Mouse (Mus musculus) heart, embryonic 15.5 days (tissue): ENCODE measurements at regions not wholly inside any gene's neighbourhood (a gene's known extent, or its start where the extent isn't known, plus 50 kb on each side); places are given as distances from the start of the nearest gene placed in this dataset.

Experiments used
- ATAC-seq: fragments of 200-750 bp; cut with Nextera tagmentation; replicated peaks from 2 replicates; pipeline ENCODE4 v1.8.0; 2017; ENCODE audit warnings: low read depth, moderate TSS enrichment; ENCODE audit not compliant: insufficient number of reproducible peaks, insufficient read depth, low FRiP score
- H3K27ac ChIP-seq: fragments of 300-500 bp; sonication (generic); 2 replicates; pipeline ENCODE4 v1.5.1; 2015; ENCODE audit warnings: mild to moderate bottlenecking, inconsistent platforms
- H3K27me3 ChIP-seq: fragments of 300-500 bp; sonication (generic); 2 replicates; pipeline ENCODE4 v1.6.1; 2015; ENCODE audit warnings: inconsistent platforms
- H3K36me3 ChIP-seq: fragments of 300-500 bp; sonication (generic); 2 replicates; pipeline ENCODE4 v1.6.1; 2015; ENCODE audit warnings: mild to moderate bottlenecking, inconsistent platforms
- H3K4me1 ChIP-seq: fragments of 300-500 bp; sonication (generic); replicated peaks from 2 replicates; pipeline ENCODE4 v1.6.1; 2015; ENCODE audit warnings: inconsistent platforms
- H3K4me2 ChIP-seq: fragments of 300-500 bp; sonication (generic); 2 replicates; pipeline ENCODE4 v1.6.1; 2015; ENCODE audit warnings: inconsistent platforms, mild to moderate bottlenecking, moderate library complexity
- H3K4me3 ChIP-seq: fragments of 300-500 bp; sonication (generic); 2 replicates; pipeline ENCODE4 v1.5.1; 2015; ENCODE audit warnings: mild to moderate bottlenecking, inconsistent platforms
- H3K9ac ChIP-seq: fragments of 300-500 bp; sonication (generic); 2 replicates; pipeline ENCODE4 v1.6.1; 2015; ENCODE audit warnings: mild to moderate bottlenecking, inconsistent platforms
- H3K9me3 ChIP-seq: fragments of 300-500 bp; sonication (generic); replicated peaks from 2 replicates; pipeline ENCODE4 v1.6.1; 2016; ENCODE audit warnings: inconsistent platforms
- WGBS: fragments of 180-500 bp; shearing (Covaris S2); methylation state at CpG from one replicate; pipeline ENCODE4 v1.1.7; 2015; ENCODE audit warnings: mixed read lengths; 5-methylcytosine and 5-hydroxymethylcytosine counted together

DNA sequence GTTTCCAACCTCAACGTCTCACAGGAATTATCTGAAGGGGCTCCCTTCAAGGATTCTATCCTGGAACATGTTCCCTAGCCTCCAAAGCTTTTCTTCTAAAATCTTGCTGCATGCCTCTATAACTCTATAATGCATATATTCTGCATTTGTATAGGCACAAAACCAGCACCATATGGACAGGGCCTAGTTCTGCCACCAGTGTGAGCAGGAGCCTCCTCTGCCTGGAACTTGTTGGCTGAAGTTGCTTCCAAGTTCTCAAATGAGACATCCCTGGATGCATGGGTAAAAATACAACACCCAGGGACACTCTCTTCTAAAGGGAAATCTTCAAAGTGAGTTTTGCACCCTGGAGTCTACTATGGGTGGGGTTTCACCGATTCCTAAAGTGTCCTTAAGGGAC is 62.3 kb upstream of the Tenm4 start:
- WGBS, result 53% methylated on average over 2 of the region's 2 CpGs
- Histone ChIP-seq H3K9ac (no peak overlapping the region), H3K4me2 (no peak overlapping the region), H3K27me3 (no peaks in the 10 kb centered on the region), H3K9me3 (no peaks in the 10 kb centered on the region), H3K36me3 (no peaks in the 10 kb centered on the region), H3K4me3 (no peak overlapping the region), H3K4me1 (no peaks in the 10 kb centered on the region), H3K27ac (no peak overlapping the region)
- ATAC-seq, result no peak

DNA sequence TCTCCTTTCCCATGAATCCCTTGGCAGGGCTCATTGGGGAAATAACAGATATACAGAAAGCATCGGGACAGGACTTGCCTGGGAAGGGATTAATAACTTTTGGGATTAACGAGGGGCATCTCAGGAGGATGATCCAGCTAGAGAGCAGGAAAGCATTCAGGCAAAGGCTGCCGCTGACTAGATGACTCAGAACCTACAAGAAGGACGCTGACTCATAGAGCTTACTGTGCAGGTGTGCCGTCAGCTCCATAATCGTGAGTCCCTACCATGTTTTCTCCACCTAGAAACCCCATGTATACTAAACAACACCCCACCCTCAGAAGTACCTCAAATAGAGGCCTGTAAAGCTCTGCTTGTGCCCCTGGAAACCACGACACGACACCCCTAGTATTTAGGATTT is 50.9 kb upstream of the Tenm4 start:
- ATAC-seq, result no peak
- no peaks in the 10 kb centered on the region for H3K36me3 ChIP-seq
- H3K4me1 ChIP-seq, result no peaks in the 10 kb centered on the region
- H3K27ac ChIP-seq, result no peak overlapping the region
- no peak overlapping the region for H3K4me2 ChIP-seq
- H3K27me3 ChIP-seq, result no peaks in the 10 kb centered on the region
- H3K9ac ChIP-seq, result no peak overlapping the region
- no peaks in the 10 kb centered on the region for H3K9me3 ChIP-seq
- WGBS, result 78% methylated on average over 8 of the region's 8 CpGs
- H3K4me3 ChIP-seq, result no peak overlapping the region
